Mouse (Mus musculus): ENCODE results near the gene Phactr3.

GRCm38 (mm10) chr2:178154576-178154975, 35.8 kb downstream of the Phactr3 start:
- no peak for TF ChIP-seq CTCF (IDR thresholded peaks at IDR 0.05; ENCODE audit: low read depth, low read length)
- TF ChIP-seq POLR2A (IDR thresholded peaks at IDR 0.05; ENCODE audit: borderline replicate concordance, low read depth, low read length), result no peak

Data from bone marrow macrophage, adult 2 months (primary cell).